Mouse (Mus musculus) testis, adult 2 months (tissue): Measurements from ENCODE around the gene Abat.

Experiments
- CTCF ChIP-seq: fragments of 200-500 bp; IDR thresholded peaks from 2 replicates; pipeline ENCODE4 v1.5.1; 2012; ENCODE audit warnings: low read depth, mild to moderate bottlenecking, inconsistent platforms, low read length, moderate library complexity; ENCODE audit not compliant: control insufficient read depth, insufficient read depth, insufficient replicate concordance
- POLR2A ChIP-seq: fragments of 200-500 bp; IDR thresholded peaks from 2 replicates; pipeline ENCODE4 v1.6.1; 2012; ENCODE audit warnings: low read depth, mild to moderate bottlenecking, inconsistent platforms, low read length, moderate library complexity; ENCODE audit not compliant: control insufficient read depth

- TF ChIP-seq CTCF (no peak), POLR2A (no peak)
Measured at GRCm38 (mm10) chr16:8512830-8513229, 399 bp upstream of the Abat start.
